Mouse (Mus musculus) B cell, adult 67 days (primary cell): ENCODE results near the gene Ctla4. TPM values are rescaled to one million over a fixed set of nuclear protein-coding genes. Genes with fewer than 3 reads are reported as not detected.

ENCODE experiments used
- total RNA-seq, 2 experiments: library from RNA; stranded (reverse); gene quantifications; 4 replicates each; pipeline ENCODE4 v1.2.4; 2023

Gene Ctla4
- total RNA-seq = under 1 TPM; 0.38 to 0.47 TPM

DNA sequence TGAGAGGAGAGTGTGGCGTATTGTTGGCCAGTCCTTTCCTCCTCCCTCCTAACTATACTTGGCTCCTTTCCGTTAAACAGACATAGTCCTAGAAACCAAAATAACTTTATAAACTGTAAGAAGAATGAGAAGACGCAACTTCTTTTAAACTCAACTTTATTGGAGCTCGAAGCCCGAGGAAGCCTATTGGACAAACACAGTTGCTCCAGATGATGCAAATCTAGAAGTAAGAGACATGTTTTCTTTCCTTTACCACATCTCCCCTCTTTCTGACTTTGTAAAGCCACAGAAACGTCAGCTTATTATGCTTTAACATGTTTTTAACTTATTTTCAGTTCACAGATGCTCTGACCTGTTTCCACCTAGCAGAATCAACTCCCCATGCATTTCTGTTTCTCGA, at the start of gene Ctla4:
TSS of gene Ctla4 (plus strand) at position 20 of the 400 bp plus-strand sequence.

Other genes with a start within 250 kb of the Ctla4 start
- under 1 TPM; 0.46 to 0.65 TPM for gene Cd28, start 170.2 kb upstream of the Ctla4 start, total RNA-seq
- under 1 TPM in 1 of 2 experiments, not detected in 1; 0.20 TPM for gene Icos, start 90.9 kb downstream of the Ctla4 start, total RNA-seq